Mouse (Mus musculus) liver, adult 2 months (tissue): ENCODE data around the gene Adamtsl3. TPM values are rescaled to one million over a fixed set of nuclear protein-coding genes. Genes with fewer than 3 reads are reported as not detected.

Experiments
- DNase-seq: peaks from one replicate; pipeline ENCODE4 v3.0.0-alpha.2; 2011; ENCODE audit warnings: low read depth, low spot score; ENCODE audit errors: extremely low read depth
- H3K27ac ChIP-seq: fragments of 200-500 bp; replicated peaks from 2 replicates; pipeline ENCODE4 v1.5.1; 2012; ENCODE audit warnings: low read depth, mild to moderate bottlenecking, control low read depth, inconsistent platforms, low read length; ENCODE audit not compliant: insufficient read depth
- H3K27me3 ChIP-seq: fragments of 200-500 bp; 2 replicates; pipeline ENCODE4 v1.6.1; 2012; ENCODE audit warnings: mild to moderate bottlenecking, moderate library complexity, low read length, inconsistent platforms; ENCODE audit not compliant: control insufficient read depth, insufficient read depth
- H3K36me3 ChIP-seq: fragments of 200-500 bp; 2 replicates; pipeline ENCODE4 v1.6.1; 2012; ENCODE audit warnings: low read length, inconsistent platforms; ENCODE audit not compliant: control insufficient read depth, insufficient read depth
- H3K4me1 ChIP-seq: fragments of 200-500 bp; 2 replicates; pipeline ENCODE4 v1.6.1; 2011; ENCODE audit warnings: low read length; ENCODE audit not compliant: control insufficient read depth, insufficient read depth
- H3K4me3 ChIP-seq: fragments of 200-500 bp; 2 replicates; pipeline ENCODE4 v1.5.1; 2011; ENCODE audit warnings: low read depth, mild to moderate bottlenecking, control low read depth, low read length, moderate library complexity; ENCODE audit not compliant: insufficient read depth
- H3K79me2 ChIP-seq: fragments of 200-500 bp; 2 replicates; pipeline ENCODE4 v1.6.1; 2012; ENCODE audit warnings: inconsistent platforms, mild to moderate bottlenecking, low read length, moderate library complexity; ENCODE audit not compliant: control insufficient read depth, insufficient read depth
- H3K9ac ChIP-seq: fragments of 200-500 bp; 2 replicates; pipeline ENCODE4 v1.6.1; 2012; ENCODE audit warnings: low read depth, mild to moderate bottlenecking, control low read depth, inconsistent platforms, low read length
- CTCF ChIP-seq: fragments of 200-500 bp; IDR thresholded peaks from 2 replicates; pipeline ENCODE4 v1.5.1; 2011; ENCODE audit warnings: low read depth, low read length, control low read depth
- POLR2A ChIP-seq: fragments of 200-500 bp; IDR thresholded peaks from 2 replicates; pipeline ENCODE4 v1.6.1; 2011; ENCODE audit warnings: low read length, control low read depth; ENCODE audit not compliant: insufficient read depth; ENCODE audit errors: extremely low read depth
- WGBS: fragments of 180-500 bp; shearing (Covaris S2); methylation state at CpG from one replicate; pipeline ENCODE4 v1.1.7; 2018; 5-methylcytosine and 5-hydroxymethylcytosine counted together
- polyA plus RNA-seq: library from polyadenylated mRNA; depleted of rRNA; stranded (reverse); fragments of >200 nt; gene quantifications from 2 replicates; pipeline ENCODE4 v1.2.3, GENCODE M21; 2012
- total RNA-seq: library from RNA; depleted of rRNA; stranded (reverse); fragments of >200 nt; gene quantifications from 2 replicates; pipeline ENCODE4 v1.2.3, GENCODE M21; 2014

Adamtsl3 gene
- total and polyA plus RNA-seq, 2 experiments: 0.09 to 0.11 TPM

GRCm38 (mm10) chr7:82556417-82556816 is 220.9 kb downstream of the Adamtsl3 start:
- no peak overlapping the region for H3K9ac ChIP-seq
- TF ChIP-seq CTCF (no peak), POLR2A (no peak)
- no peak overlapping the region for H3K4me3 ChIP-seq
- no peak overlapping the region for H3K27ac ChIP-seq
- H3K36me3 ChIP-seq: no peaks in the 10 kb centered on the region
- WGBS: 84% methylated on average over 10 of the region's 10 CpGs
- no peaks in the 10 kb centered on the region for H3K27me3 ChIP-seq
- no peaks in the 10 kb centered on the region for H3K79me2 ChIP-seq
- H3K4me1 ChIP-seq: 0 out of 2 replicates have a peak, but pooled peaks cover 3% of the 10 kb centered on the region
- no peak for DNase-seq

- no peak for DNase-seq
- TF ChIP-seq POLR2A: no peak
- no peak for TF ChIP-seq CTCF
- Histone ChIP-seq H3K79me2 (no peaks in the 10 kb centered on the region), H3K36me3 (no peaks in the 10 kb centered on the region), H3K4me3 (no peak overlapping the region), H3K9ac (no peak overlapping the region), H3K27me3 (no peaks in the 10 kb centered on the region), H3K4me1 (0 out of 2 replicates have a peak, but pooled peaks cover 3% of the 10 kb centered on the region), H3K27ac (no peak overlapping the region)
- 82% methylated on average over 11 of the region's 11 CpGs for WGBS
Observed at GRCm38 (mm10) chr7:82557111-82557510, 221.6 kb downstream of the Adamtsl3 start.

- no peaks in the 10 kb centered on the region for H3K79me2 ChIP-seq
- H3K27me3 ChIP-seq: no peaks in the 10 kb centered on the region
- no peak overlapping the region for H3K4me3 ChIP-seq
- no peaks in the 10 kb centered on the region for H3K4me1 ChIP-seq
- H3K27ac ChIP-seq: no peak overlapping the region
- TF ChIP-seq POLR2A: no peak
- TF ChIP-seq CTCF: no peak
- 49% methylated on average over 8 of the region's 8 CpGs for WGBS
- DNase-seq: no peak
- H3K36me3 ChIP-seq: no peaks in the 10 kb centered on the region
- H3K9ac ChIP-seq: no peak overlapping the region
Observed at GRCm38 (mm10) chr7:82566688-82567087, 231.2 kb downstream of the Adamtsl3 start.

DNA sequence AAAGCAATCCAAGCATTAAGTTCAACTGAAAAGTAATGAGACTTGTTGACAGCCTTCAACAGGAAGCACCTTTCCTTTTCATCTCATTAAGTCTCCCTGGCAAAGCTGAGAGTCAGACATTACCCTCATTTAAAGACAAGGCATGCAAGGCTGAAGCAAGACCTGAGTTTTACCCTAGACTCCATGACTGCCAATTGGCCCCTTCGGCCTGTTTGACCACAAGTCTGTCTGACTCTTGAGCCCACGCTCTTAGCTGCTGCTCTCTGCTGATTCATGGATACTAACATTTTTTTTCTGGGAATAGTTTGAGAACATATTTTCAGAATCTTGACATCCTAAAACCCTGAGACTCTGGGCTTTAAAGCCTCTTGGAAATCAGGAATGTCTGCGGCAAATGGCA is 232.3 kb downstream of the Adamtsl3 start:
- no peaks in the 10 kb centered on the region for H3K4me1 ChIP-seq
- DNase-seq: no peak
- no peaks in the 10 kb centered on the region for H3K36me3 ChIP-seq
- no peaks in the 10 kb centered on the region for H3K79me2 ChIP-seq
- TF ChIP-seq CTCF (no peak), POLR2A (no peak)
- no peak overlapping the region for H3K4me3 ChIP-seq
- no peaks in the 10 kb centered on the region for H3K27me3 ChIP-seq
- H3K27ac ChIP-seq: no peak overlapping the region
- 92% methylated on average over 3 of the region's 3 CpGs for WGBS
- H3K9ac ChIP-seq: no peak overlapping the region

DNA sequence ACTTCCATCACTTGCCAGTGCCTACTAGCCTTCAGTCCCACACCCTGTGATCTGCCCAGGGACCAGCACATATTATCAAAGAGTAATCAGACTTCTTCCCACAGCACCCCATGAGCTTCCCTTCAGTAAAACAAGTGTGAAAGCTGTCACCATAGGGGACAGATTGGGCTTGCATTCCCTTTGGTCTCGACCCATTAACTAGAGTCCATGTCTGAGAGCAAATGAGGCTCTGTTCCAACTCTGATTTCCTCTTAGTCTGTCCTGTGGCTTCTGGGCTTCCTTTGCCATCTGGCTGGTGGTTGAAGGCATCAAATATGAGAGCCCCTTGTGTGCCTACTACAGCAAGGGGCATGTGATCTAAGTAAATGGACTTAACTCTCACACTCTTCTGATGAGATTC is 237.5 kb downstream of the Adamtsl3 start:
- DNase-seq: no peak
- TF ChIP-seq POLR2A (no peak), CTCF (no peak)
- H3K27me3 ChIP-seq: no peaks in the 10 kb centered on the region
- 39% methylated on average over 1 of the region's 1 CpGs for WGBS
- H3K4me3 ChIP-seq: no peak overlapping the region
- H3K4me1 ChIP-seq: no peaks in the 10 kb centered on the region
- no peaks in the 10 kb centered on the region for H3K36me3 ChIP-seq
- H3K27ac ChIP-seq: no peak overlapping the region
- no peak overlapping the region for H3K9ac ChIP-seq
- no peaks in the 10 kb centered on the region for H3K79me2 ChIP-seq

GRCm38 (mm10) chr7:82580007-82580406 is 244.5 kb downstream of the Adamtsl3 start:
- no peaks in the 10 kb centered on the region for H3K36me3 ChIP-seq
- no peaks in the 10 kb centered on the region for H3K79me2 ChIP-seq
- DNase-seq: no peak
- no peak overlapping the region for H3K27ac ChIP-seq
- no peak overlapping the region for H3K9ac ChIP-seq
- TF ChIP-seq POLR2A: no peak
- H3K27me3 ChIP-seq: no peaks in the 10 kb centered on the region; the same call in 1 of the 2 replicates
- H3K4me3 ChIP-seq: no peak overlapping the region
- 85% methylated on average over 3 of the region's 3 CpGs for WGBS
- no peaks in the 10 kb centered on the region for H3K4me1 ChIP-seq
